Mouse (Mus musculus): ENCODE data around the gene Supt6.

Gene Supt6

DNA sequence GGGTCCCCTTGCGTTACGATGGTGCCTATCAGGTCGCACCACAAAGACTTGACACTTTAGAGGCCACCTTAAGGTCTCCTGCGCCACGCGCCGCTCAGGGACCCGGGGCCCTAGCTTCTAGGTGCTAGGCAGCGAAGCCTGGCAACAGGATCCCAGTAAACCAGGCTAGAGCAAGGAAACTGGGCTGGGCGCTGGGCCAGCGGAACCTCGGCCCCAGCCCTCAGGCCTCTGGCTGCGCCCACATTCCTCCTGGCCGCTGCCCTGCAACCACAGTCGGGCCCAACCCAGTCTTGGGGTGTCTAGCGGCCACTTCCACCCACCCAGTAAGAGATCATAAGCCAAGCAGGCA, 80.1 kb downstream of the Supt6 start:
- peak; percentile 77 for DNase-seq

DNA sequence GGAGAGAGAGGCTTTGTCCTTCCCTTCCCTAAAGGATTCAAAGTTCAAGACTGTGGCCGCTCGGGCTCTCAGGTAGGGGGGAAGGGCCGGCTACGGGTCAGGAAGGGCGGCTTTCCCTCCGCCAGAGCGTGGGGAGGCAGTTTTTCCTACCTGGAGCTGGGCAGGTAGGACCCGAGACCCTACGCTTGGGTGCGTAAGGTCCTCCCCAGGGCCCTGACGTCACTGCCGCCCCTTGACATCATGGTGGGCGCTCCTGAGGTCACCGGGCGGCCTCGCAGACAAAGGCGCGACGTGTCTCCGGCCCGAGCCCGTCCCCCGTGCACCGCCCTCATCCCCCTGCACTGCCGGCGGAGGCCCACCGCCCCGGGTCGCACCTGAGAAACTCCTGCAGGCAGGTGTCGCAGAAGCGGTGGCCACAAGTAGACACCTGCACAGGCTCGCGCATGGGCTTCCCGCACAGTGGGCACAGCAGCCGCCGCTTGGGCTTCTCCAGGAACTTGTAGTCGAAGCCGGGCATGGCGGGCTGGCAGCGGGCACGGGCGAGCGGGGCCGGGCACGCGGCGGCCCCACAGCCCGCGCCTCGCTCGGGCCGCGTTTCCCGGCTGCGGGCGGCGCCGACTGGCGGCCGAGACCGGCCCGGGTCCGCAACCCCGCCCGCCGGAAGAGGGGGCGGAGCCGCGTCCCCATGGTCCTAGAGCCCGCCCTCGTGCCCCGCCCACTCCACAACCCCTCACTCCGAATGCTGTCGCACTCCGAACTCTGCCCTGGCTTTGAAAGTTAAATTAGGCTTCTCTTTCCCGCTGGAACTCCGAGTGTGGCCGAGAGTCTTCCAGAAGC, 80.6 kb downstream of the Supt6 start, which contains the start of gene Traf4:
Gene Traf4, minus strand, starts transcription at position 666 of the 837 bp plus-strand sequence.
- peak; percentile 90 for DNase-seq

DNA sequence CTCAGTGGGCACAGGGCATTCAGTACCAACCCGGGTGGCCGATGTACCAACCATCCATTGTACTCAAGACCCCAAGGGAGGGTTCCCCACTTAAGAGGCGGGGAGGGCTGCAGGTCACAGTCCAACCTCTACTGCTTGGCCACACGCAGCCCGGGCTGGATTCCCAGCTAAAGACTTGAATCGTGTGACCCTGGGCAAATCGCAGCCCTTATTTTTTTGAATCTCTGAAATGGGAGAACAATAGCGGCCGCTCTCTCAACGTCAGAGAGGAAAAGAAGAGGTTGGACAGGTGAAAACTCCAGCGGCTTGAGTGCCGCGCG, 81.2 kb downstream of the Supt6 start:
- DNase-seq, result no peak

DNA sequence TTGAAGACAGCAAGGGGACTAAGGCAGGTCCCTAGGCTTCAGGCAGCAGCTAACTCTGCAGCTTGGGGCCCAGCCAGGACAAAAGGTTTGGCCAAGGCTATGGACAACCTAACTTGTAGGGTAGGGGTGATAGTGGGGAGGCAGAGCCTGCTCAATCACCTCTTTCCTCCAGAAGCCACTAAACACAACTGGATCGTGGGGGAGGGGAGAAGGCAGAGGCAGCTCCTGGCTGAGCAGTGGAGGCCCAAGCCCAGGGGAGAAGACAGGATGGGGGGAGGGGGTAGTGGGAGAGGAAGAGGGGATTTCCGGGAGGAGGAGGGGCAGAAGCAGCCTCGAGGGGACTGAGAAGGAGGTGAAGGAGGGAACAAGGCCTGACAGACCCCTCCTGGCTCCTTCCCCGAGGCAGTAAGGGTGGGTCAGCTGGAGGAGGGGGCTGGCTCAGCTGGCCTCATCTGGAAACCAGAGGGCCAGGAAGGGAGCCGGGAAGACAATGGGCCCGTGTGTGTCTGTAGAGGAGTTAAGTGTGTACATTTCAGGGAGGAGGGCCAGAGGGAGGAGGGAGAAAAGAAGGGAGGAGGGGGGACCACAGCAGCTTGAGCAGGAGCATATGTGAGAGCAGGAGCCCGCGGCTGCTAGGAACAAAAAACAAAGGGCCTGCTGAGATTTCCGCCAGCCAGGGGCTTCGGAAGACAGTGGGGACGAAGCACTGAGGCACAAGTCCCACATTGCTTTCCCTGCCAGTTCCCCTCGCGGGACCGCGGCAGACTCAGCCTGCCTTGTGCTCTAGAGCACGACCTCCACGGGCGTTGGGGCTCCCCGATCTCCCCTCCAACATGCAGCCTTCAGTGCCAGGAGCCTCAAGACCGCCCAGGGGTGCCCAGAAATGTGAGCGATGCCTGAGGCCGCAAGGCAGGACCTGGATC, 81.8 kb downstream of the Supt6 start:
- DNase-seq, result peak; percentile 77

DNA sequence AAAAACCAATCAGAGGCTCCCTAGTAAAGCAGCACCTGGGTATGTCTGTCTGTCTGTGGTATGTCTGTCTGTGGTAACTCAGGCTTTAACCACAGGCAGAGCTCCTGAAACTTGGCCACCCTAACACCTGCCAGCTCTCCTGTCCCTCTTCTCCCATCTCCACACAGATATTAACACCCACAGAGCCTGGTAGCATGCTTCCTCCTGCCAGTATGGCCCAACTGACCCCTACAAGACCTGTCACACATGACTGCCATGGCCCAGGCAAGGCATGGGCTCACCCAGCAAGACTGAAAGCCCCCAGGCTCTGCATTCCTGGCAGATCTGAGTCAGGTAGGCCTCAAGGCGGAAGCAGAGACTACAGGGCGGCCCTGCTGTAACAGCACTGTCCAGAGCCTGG, 82.7 kb downstream of the Supt6 start:
- no peak for DNase-seq

DNA sequence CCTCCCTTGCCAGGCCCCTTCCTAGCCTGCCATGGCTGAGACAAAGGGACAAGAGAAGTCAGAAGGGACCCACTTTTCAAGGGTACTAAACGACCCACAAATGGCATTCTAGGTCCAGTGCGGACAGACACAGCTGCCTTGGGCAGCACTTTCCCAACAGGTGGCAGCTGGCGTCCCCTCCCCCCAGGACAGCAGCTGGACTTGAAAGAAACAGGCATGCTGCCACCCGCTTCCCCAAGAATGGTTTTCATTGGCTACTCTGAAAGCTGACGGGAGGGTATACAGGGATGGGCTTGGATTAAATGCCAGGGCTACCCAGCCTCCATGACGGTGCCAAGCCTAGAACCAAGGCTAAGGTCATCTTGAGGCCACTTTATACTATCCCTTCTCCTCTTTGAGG, 83.3 kb downstream of the Supt6 start:
- DNase-seq, result peak; percentile 46

DNA sequence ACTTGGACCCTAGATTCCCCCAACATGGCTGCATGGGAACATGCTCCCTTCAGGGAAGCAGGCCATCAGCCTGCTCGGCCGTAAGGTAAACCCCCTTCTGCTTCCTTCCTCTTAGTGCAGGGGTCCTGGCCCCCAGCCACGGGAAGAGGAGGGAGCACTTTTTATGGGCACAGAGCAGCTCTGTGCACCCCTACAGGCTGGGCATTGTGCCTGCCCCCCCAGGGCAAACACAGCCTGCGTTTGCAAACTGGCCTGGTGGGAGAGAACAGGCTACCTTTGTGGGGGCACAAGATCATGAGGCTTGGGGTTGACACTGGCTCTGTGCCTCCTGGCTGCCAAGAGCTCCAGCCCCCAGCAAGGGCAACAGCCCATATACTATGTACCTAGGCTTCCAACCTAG, 83.8 kb downstream of the Supt6 start:
- DNase-seq, result no peak

DNA sequence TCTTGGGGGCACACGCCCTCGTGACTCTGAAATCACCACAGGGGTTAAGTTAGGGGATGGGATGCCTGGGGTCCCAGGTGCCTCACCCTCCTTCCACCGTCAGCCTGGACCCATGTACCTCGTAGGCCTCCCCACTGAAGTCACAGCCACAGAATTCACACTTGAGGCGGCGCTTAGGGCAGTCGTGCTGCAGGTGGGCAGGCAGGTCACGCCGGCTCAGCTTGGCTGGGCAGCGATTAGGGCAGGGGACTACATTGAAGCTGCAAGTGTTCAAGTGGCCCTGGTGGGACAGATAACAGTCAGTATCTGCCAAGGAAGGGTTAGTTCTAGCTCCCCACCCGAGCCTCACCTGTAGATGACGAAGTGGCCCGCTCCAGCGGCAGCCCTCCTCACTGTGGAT, 84.6 kb downstream of the Supt6 start:
- no peak for DNase-seq

DNA sequence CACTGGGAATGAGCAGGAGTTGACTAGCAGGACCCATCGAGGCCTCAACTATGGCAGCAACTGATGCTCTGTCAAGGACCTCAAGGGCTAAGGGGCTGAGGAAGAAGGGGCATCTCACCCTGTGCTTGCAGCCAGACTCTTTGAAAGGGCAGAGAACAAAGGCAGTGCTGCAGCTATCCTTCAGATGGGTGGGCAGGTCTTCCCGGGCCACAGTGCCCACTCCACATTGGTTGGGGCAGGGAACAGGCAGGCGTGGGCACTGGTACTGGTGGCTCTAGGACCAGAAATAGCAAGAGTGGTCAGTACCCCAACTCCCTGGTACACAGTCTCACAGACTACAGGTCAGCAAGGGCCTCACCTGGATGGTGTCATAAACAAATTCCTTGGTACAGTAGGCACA, 85.1 kb downstream of the Supt6 start:
- no peak for DNase-seq

DNA sequence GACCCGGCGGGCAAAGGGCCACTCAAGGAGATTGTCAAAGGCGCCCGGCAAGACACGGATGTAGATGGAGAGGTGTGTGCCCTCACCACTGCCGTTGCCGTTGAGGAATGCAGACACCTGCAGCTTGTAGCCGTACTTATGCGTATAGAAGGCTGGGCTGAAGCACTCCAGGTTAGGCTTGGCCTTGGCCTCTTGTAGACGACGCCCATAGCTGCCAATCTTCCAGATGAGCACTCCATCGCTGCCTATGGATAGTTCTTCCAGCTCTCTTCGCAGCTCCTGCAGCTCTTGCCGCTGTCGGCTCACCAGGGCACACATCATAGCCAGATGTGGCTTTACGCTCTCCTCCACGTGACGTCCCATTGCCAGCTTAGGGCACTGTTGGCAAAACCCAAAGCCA, 85.6 kb downstream of the Supt6 start:
- DNase-seq, result no peak

DNA sequence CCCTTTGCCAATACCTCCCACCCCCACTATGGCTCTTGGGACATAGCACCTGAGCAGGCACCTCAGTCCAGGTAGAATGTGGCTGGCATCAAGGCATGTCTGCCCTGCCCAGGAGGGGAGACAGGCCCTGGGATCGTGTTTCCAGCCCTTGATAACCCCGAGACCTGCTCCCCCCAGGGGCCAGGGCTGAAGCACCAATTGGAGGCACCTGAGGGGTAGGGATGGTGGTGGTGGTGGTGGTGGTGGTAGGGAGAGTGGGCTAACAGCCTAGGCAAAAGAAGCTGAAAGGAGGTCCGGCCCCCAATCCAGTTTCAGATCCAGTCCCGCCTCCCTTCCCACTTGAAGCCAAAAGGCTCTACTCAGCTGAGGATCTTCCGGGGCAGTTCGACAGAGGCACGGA, 86.2 kb downstream of the Supt6 start:
- DNase-seq, result no peak

DNA sequence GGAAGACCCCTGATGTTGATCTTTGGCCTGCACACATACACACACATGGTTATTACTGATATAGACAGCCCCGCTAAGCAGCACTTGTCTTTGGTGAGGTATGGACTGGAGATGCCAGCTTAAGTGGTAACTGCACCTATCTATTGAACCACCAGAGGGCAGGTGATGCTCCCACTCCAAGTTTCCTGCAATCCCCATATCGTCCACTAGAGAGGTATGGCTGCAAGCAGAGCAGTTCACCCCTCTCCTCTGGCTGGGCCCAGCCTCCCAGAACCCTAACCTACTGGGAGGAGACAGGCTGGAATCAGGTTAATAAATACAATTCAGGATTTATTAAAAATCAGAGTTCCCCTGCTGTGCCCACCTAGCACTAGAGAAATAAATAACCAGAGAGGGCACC, 86.7 kb downstream of the Supt6 start:
- DNase-seq, result peak; percentile 92

All from lung, postnatal 10 days (tissue).